In genomic region chr4:116506886-116507424, GRCm38 (mm10) we compare ENCODE assay signal across 8 mouse cellular contexts. TPM values are rescaled to one million over a fixed set of nuclear protein-coding genes. Genes with fewer than 3 reads are reported as not detected.
DNase-seq lines count a peak whose midpoint lies in the region; ATAC-seq lines count a peak whose summit lies in the region.

No protein-coding gene starts in this region.

- 29% methylated on average over 11 of the region's 11 CpGs for WGBS in forebrain, embryonic 14.5 days
- 26% methylated on average over 11 of the region's 11 CpGs for WGBS in stomach, embryonic 15.5 days

- H3K4me1 ChIP-seq in forebrain, embryonic 14.5 days (ENCODE audit: control insufficient read depth, insufficient read depth, low read length) = peaks cover 11% of the 10 kb centered on the region; the same call in 1 of the 2 replicates
- peaks cover 6% of the 10 kb centered on the region; the same call in 1 of the 2 replicates for H3K4me1 ChIP-seq in stomach, embryonic 15.5 days

- peak overlapping the region; percentile 63 for H3K4me3 ChIP-seq in forebrain, embryonic 14.5 days (ENCODE audit: low read depth, low read length)
- H3K4me3 ChIP-seq in stomach, embryonic 15.5 days (replicated peaks) = peak overlapping the region; percentile 66

- H3K9ac ChIP-seq in forebrain, embryonic 14.5 days (ENCODE audit: low read length) = peak overlapping the region; percentile 84
- H3K9ac ChIP-seq in stomach, embryonic 15.5 days = no peak overlapping the region; the same call in 1 of the 2 replicates

- peak; percentile 17 for DNase-seq in kidney, postnatal 10 days
- no peak for DNase-seq in kidney, adult 9 months
- DNase-seq in NIH3T3 (ENCODE audit: low read depth) (peak; percentile 25), liver (peak; percentile 6)
- no peak for DNase-seq in forebrain, embryonic 14.5 days (ENCODE audit: low spot score)
- DNase-seq in gastrocnemius, postnatal 14 days = no peak
- DNase-seq in layer of hippocampus, postnatal 10 days (ENCODE audit: low spot score in 2 of 2) = no peak

- intact Hi-C loops in gastrocnemius, postnatal 14 days (cut with DNase I; ENCODE audit: low total_unique reads) = no loop called here

- H3K27ac ChIP-seq in forebrain, embryonic 14.5 days (ENCODE audit: low read depth, low read length) = no peak overlapping the region
- H3K27ac ChIP-seq in stomach, embryonic 15.5 days = peak overlapping the region; percentile 94; the same call in 1 of the 2 replicates

- H3K9me3 ChIP-seq in forebrain, embryonic 14.5 days (replicated peaks; ENCODE audit: control insufficient read depth, low read length) = no peaks in the 10 kb centered on the region
- no peaks in the 10 kb centered on the region for H3K9me3 ChIP-seq in stomach, embryonic 15.5 days

- peak; percentile 18 for ATAC-seq in forebrain, embryonic 14.5 days
- ATAC-seq in stomach, embryonic 15.5 days (ENCODE audit: insufficient read depth, low FRiP score, low read depth) = no peak

- H3K4me2 ChIP-seq in forebrain, embryonic 14.5 days (ENCODE audit: low read length) = peak overlapping the region; percentile 73
- H3K4me2 ChIP-seq in stomach, embryonic 15.5 days = peak overlapping the region; percentile 63

- H3K27me3 ChIP-seq in forebrain, embryonic 14.5 days (replicated peaks; ENCODE audit: control insufficient read depth, insufficient read depth, low read length) = no peaks in the 10 kb centered on the region
- H3K27me3 ChIP-seq in stomach, embryonic 15.5 days (replicated peaks) = no peaks in the 10 kb centered on the region

- no peaks in the 10 kb centered on the region for H3K36me3 ChIP-seq in forebrain, embryonic 14.5 days (ENCODE audit: control insufficient read depth, insufficient read depth, low read length)
- no peaks in the 10 kb centered on the region for H3K36me3 ChIP-seq in stomach, embryonic 15.5 days

RNA-seq across cellular contexts. Expression of gene Ipp, which starts 0.4 kb away (rescaled TPM):
- 5.4 and 5.8 TPM in 2 replicates for polyA plus RNA-seq in forebrain, embryonic 14.5 days (2014; fragmentation: Nextera tagmentation; extraction: Ambion mirVana)
- polyA plus RNA-seq in stomach, embryonic 15.5 days (2015; fragmentation: Nextera tagmentation; extraction: Ambion mirVana) = 14.0 and 15.2 TPM in 2 replicates
- 10 to 100 TPM; 12.0 to 14.1 TPM for total RNA-seq in gastrocnemius, postnatal 14 days (2021)
- total RNA-seq in layer of hippocampus, postnatal 10 days (2021) = 10 to 100 TPM; 20.2 to 20.8 TPM

RNA-seq across cellular contexts. Expression of gene Mast2, which starts 43.0 kb away (rescaled TPM):
- 49.0 and 70.2 TPM in 2 replicates for polyA plus RNA-seq in forebrain, embryonic 14.5 days (2014; fragmentation: Nextera tagmentation; extraction: Ambion mirVana)
- 13.0 and 14.3 TPM in 2 replicates for polyA plus RNA-seq in stomach, embryonic 15.5 days (2015; fragmentation: Nextera tagmentation; extraction: Ambion mirVana)
- 10 to 100 TPM; 52.1 to 70.5 TPM for total RNA-seq in gastrocnemius, postnatal 14 days (2021)
- 100 to 1,000 TPM; 110 to 133 TPM for total RNA-seq in layer of hippocampus, postnatal 10 days (2021)

RNA-seq across cellular contexts. Expression of gene Tmem69, which starts 48.8 kb away (rescaled TPM):
- polyA plus RNA-seq in forebrain, embryonic 14.5 days (2014; fragmentation: Nextera tagmentation; extraction: Ambion mirVana) = 30.5 and 32.2 TPM in 2 replicates
- 26.5 and 26.7 TPM in 2 replicates for polyA plus RNA-seq in stomach, embryonic 15.5 days (2015; fragmentation: Nextera tagmentation; extraction: Ambion mirVana)
- total RNA-seq in gastrocnemius, postnatal 14 days (2021) = 10 to 100 TPM; 16.7 to 17.5 TPM
- 10 to 100 TPM; 12.5 to 13.3 TPM for total RNA-seq in layer of hippocampus, postnatal 10 days (2021)

RNA-seq across cellular contexts. Expression of gene Gpbp1l1, which starts 50.5 kb away (rescaled TPM):
- 26.6 and 27.1 TPM in 2 replicates for polyA plus RNA-seq in forebrain, embryonic 14.5 days (2014; fragmentation: Nextera tagmentation; extraction: Ambion mirVana)
- 28.9 and 33.1 TPM in 2 replicates for polyA plus RNA-seq in stomach, embryonic 15.5 days (2015; fragmentation: Nextera tagmentation; extraction: Ambion mirVana)
- total RNA-seq in gastrocnemius, postnatal 14 days (2021) = 10 to 100 TPM; 26.3 to 30.8 TPM
- 10 to 100 TPM; 28.7 to 33.2 TPM for total RNA-seq in layer of hippocampus, postnatal 10 days (2021)

Comparison
In these comparisons a context has a peak if more than half of its experiments do, and no peak if none do; other contexts are left out.
1. DNase-seq: peak in kidney, postnatal 10 days (single experiment), NIH3T3 (single experiment) and liver (single experiment); none in kidney, adult 9 months (single experiment), forebrain, embryonic 14.5 days (single experiment), gastrocnemius, postnatal 14 days (single experiment) and layer of hippocampus, postnatal 10 days (0 of 2).